Mouse (Mus musculus): ENCODE results near the gene Fam19a2.

The Fam19a2 gene

GRCm38 (mm10) chr10:123751676-123752280 lies 488.0 kb downstream of the Fam19a2 start:
- DNase-seq = no peak

- no peak for DNase-seq
Observed at GRCm38 (mm10) chr10:123752755-123753154, 489.0 kb downstream of the Fam19a2 start.

- DNase-seq = no peak
Observed at GRCm38 (mm10) chr10:123753996-123754395, 490.2 kb downstream of the Fam19a2 start.

- no peak for DNase-seq
Observed at GRCm38 (mm10) chr10:123789374-123789773, 525.6 kb downstream of the Fam19a2 start.

Data from kidney, postnatal 4 days (tissue).